Mouse (Mus musculus): ENCODE measurements around the gene Camk2d. TPM values are rescaled to one million over a fixed set of nuclear protein-coding genes. Genes with fewer than 3 reads are reported as not detected.

Gene Camk2d
- polyA plus RNA-seq, 1 experiment, result 66.4 TPM

- H3K4me3 ChIP-seq (ENCODE audit: insufficient read depth, low read length), result peak overlapping the region; percentile 82
- H3K4me1 ChIP-seq (ENCODE audit: control insufficient read depth, insufficient read depth, low read length), result no peaks in the 10 kb centered on the region
- TF ChIP-seq POLR2A (IDR thresholded peaks at IDR 0.05; ENCODE audit: extremely low read depth, insufficient read depth, low read length) (0 out of 2 replicates have a peak, but pooled peaks have one; percentile 12), CTCF (IDR thresholded peaks at IDR 0.05; ENCODE audit: extremely low read depth, insufficient read depth, low read length) (0 out of 2 replicates have a peak, but pooled peaks have one; percentile 7)
- peak overlapping the region; percentile 98 for H3K27ac ChIP-seq (ENCODE audit: insufficient read depth, low read length)
Observed at GRCm38 (mm10) chr3:126596491-126597160, 524 bp downstream of the Camk2d start.

DNA sequence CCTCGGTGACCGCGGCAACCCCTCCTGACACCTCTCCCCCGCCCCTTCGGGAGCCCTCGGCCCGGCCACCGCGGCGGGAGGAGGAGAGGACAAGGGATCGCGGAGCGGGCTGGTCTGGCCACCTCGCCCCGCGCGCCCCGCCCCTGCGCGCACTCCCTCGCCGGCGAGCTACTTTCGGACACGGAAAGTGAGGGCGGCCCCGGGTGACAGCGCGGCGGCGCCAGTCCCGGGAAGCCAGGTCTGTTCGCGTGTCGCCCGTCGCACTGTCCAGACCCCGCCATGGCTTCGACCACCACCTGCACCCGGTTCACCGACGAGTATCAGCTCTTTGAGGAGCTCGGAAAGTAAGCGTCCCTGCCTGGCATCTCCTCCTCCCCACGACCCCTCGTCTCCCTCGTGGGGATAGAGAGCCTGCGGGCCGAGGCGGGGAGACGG is 1.1 kb downstream of the Camk2d start:
- Histone ChIP-seq H3K4me1 (ENCODE audit: control insufficient read depth, insufficient read depth, low read length) (no peaks in the 10 kb centered on the region), H3K27ac (ENCODE audit: insufficient read depth, low read length) (peak overlapping the region; percentile 98), H3K4me3 (ENCODE audit: insufficient read depth, low read length) (peak overlapping the region; percentile 82)
- TF ChIP-seq CTCF (IDR thresholded peaks at IDR 0.05; ENCODE audit: extremely low read depth, insufficient read depth, low read length) (no peak), POLR2A (IDR thresholded peaks at IDR 0.05; ENCODE audit: extremely low read depth, insufficient read depth, low read length) (no peak)

- Histone ChIP-seq H3K4me3 (ENCODE audit: insufficient read depth, low read length) (peak overlapping the region; percentile 82), H3K27ac (ENCODE audit: insufficient read depth, low read length) (peak overlapping the region; percentile 98), H3K4me1 (ENCODE audit: control insufficient read depth, insufficient read depth, low read length) (no peaks in the 10 kb centered on the region)
- TF ChIP-seq POLR2A (IDR thresholded peaks at IDR 0.05; ENCODE audit: extremely low read depth, insufficient read depth, low read length), result no peak
- TF ChIP-seq CTCF (IDR thresholded peaks at IDR 0.05; ENCODE audit: extremely low read depth, insufficient read depth, low read length), result no peak
Observed at GRCm38 (mm10) chr3:126597596-126598328, 1.7 kb downstream of the Camk2d start.

- 0 out of 2 replicates have a peak overlapping the region, but pooled peaks have one; percentile 98 for H3K27ac ChIP-seq (ENCODE audit: insufficient read depth, low read length)
- peak overlapping the region; percentile 82 for H3K4me3 ChIP-seq (ENCODE audit: insufficient read depth, low read length)
- TF ChIP-seq POLR2A (IDR thresholded peaks at IDR 0.05; ENCODE audit: extremely low read depth, insufficient read depth, low read length), result no peak
- H3K4me1 ChIP-seq (ENCODE audit: control insufficient read depth, insufficient read depth, low read length), result no peaks in the 10 kb centered on the region
Observed at GRCm38 (mm10) chr3:126598329-126598676, 2.2 kb downstream of the Camk2d start.

GRCm38 (mm10) chr3:126598881-126599280 is 2.8 kb downstream of the Camk2d start:
- H3K4me3 ChIP-seq (ENCODE audit: insufficient read depth, low read length), result peak overlapping the region; percentile 82; the same call in 1 of the 2 replicates
- no peaks in the 10 kb centered on the region for H3K4me1 ChIP-seq (ENCODE audit: control insufficient read depth, insufficient read depth, low read length)
- H3K27ac ChIP-seq (ENCODE audit: insufficient read depth, low read length), result no peak overlapping the region
- TF ChIP-seq POLR2A (IDR thresholded peaks at IDR 0.05; ENCODE audit: extremely low read depth, insufficient read depth, low read length) (no peak), CTCF (IDR thresholded peaks at IDR 0.05; ENCODE audit: extremely low read depth, insufficient read depth, low read length) (no peak)

GRCm38 (mm10) chr3:126599335-126599734 is 3.2 kb downstream of the Camk2d start:
- H3K4me3 ChIP-seq (ENCODE audit: insufficient read depth, low read length), result no peak overlapping the region; the same call in 1 of the 2 replicates
- no peaks in the 10 kb centered on the region for H3K4me1 ChIP-seq (ENCODE audit: control insufficient read depth, insufficient read depth, low read length)
- TF ChIP-seq POLR2A (IDR thresholded peaks at IDR 0.05; ENCODE audit: extremely low read depth, insufficient read depth, low read length) (no peak), CTCF (IDR thresholded peaks at IDR 0.05; ENCODE audit: extremely low read depth, insufficient read depth, low read length) (no peak)
- H3K27ac ChIP-seq (ENCODE audit: insufficient read depth, low read length), result no peak overlapping the region

DNA sequence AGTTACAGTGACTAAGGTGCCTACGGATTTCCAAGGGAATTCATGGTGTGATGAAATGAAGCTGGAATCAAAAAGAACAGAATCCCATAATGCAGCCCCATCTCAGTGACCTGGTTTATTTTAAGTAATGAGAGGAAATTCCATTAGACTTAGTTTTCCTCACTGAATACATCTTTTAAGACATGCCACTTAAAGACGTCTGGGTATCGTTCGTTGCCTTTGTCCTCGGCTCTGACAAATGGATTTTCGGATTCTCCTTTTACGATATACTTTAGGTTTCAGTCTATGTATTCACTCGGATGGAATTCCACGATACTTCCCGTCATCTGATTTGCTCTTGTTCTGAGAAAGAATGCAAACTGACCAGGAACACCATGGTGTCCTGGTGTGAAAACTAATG is 3.8 kb downstream of the Camk2d start:
- Histone ChIP-seq H3K27ac (ENCODE audit: insufficient read depth, low read length) (no peak overlapping the region), H3K4me3 (ENCODE audit: insufficient read depth, low read length) (no peak overlapping the region), H3K4me1 (ENCODE audit: control insufficient read depth, insufficient read depth, low read length) (no peaks in the 10 kb centered on the region)
- TF ChIP-seq CTCF (IDR thresholded peaks at IDR 0.05; ENCODE audit: extremely low read depth, insufficient read depth, low read length) (no peak), POLR2A (IDR thresholded peaks at IDR 0.05; ENCODE audit: extremely low read depth, insufficient read depth, low read length) (no peak)

DNA sequence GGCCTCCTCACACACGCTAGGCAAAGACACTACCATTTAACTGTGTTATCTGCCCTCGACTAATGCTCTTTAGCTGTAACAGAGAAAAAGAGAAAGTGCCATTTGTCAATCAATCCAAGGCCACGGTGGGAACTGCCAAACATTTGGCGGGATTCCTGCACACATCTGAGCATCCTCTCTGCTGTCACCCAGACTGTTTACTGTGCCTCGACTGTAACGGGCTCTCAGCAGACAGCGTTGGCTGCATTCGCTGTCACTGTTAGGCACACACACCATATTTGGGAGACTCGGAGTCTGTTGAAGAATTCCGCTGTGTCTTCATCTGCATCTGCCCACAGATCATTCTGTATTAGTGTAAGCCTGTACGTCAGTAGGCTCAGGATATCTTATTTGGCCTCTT is 6.7 kb downstream of the Camk2d start:
- TF ChIP-seq CTCF (IDR thresholded peaks at IDR 0.05; ENCODE audit: extremely low read depth, insufficient read depth, low read length) (no peak), POLR2A (IDR thresholded peaks at IDR 0.05; ENCODE audit: extremely low read depth, insufficient read depth, low read length) (no peak)
- Histone ChIP-seq H3K4me1 (ENCODE audit: control insufficient read depth, insufficient read depth, low read length) (no peaks in the 10 kb centered on the region), H3K27ac (ENCODE audit: insufficient read depth, low read length) (no peak overlapping the region), H3K4me3 (ENCODE audit: insufficient read depth, low read length) (no peak overlapping the region)

DNA sequence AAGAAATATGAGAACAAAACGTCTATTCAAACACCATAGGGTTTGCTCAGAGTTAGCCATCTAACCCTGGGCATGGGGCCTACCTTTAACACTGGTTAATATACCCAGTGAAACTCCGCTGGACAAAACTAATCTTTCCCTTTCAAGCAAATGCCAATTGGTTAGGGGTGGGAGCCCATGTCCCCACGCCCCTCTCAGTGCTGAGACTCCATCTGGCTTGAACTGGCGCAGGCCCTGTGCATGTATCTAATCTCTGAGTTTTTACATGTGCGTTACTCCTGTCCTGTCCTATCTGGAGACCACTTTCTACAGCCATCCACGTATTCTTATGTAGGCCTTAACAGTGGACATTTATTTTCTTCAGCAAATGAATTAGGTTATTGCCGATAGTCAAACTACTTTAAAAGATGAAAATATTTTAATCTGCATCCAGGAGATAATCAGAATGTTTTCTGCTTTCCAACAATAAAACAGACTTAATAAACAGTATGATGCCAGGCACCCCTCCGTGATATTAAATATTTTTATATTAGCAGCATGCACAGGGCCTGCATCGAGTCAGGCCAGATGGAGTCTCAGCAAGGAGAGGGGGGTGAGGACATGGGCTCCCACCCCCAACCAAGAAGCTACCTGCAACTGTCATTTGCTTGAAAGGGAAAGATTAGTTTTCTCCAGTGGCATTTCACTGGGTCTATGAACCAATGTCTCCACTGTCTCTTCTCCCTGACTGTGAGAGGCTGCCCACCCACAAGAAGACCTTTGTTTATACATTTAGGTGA is 8.7 kb downstream of the Camk2d start:
- Histone ChIP-seq H3K4me1 (ENCODE audit: control insufficient read depth, insufficient read depth, low read length) (no peaks in the 10 kb centered on the region; the same call in 1 of the 2 replicates), H3K27ac (ENCODE audit: insufficient read depth, low read length) (no peak overlapping the region), H3K4me3 (ENCODE audit: insufficient read depth, low read length) (no peak overlapping the region)
- no peak for TF ChIP-seq POLR2A (IDR thresholded peaks at IDR 0.05; ENCODE audit: extremely low read depth, insufficient read depth, low read length)
- TF ChIP-seq CTCF (IDR thresholded peaks at IDR 0.05; ENCODE audit: extremely low read depth, insufficient read depth, low read length), result no peak

All from cortical plate, adult 2 months (tissue).